Mouse (Mus musculus) hindbrain, embryonic 12.5 days (tissue): Measurements from ENCODE around the gene Dhx32. TPM values are rescaled to one million over a fixed set of nuclear protein-coding genes. Genes with fewer than 3 reads are reported as not detected.

Source experiments
- ATAC-seq: fragments of 200-750 bp; cut with Nextera tagmentation; 2 replicates; pipeline ENCODE4 v1.8.0; 2017; ENCODE audit warnings: moderate TSS enrichment; ENCODE audit not compliant: low FRiP score
- H3K27ac ChIP-seq: fragments of 300-500 bp; sonication (generic); 2 replicates; pipeline ENCODE4 v1.5.1; 2016; ENCODE audit warnings: mild to moderate bottlenecking
- H3K27me3 ChIP-seq: fragments of 300-500 bp; sonication (generic); 2 replicates; pipeline ENCODE4 v1.6.1; 2016; ENCODE audit warnings: mild to moderate bottlenecking
- H3K36me3 ChIP-seq: fragments of 300-500 bp; sonication (generic); 2 replicates; pipeline ENCODE4 v1.6.1; 2016; ENCODE audit warnings: mild to moderate bottlenecking
- H3K4me1 ChIP-seq: fragments of 300-500 bp; sonication (generic); 2 replicates; pipeline ENCODE4 v1.6.1; 2016
- H3K4me2 ChIP-seq: fragments of 300-500 bp; sonication (generic); replicated peaks from 2 replicates; pipeline ENCODE4 v1.6.1; 2016; ENCODE audit warnings: mild to moderate bottlenecking
- H3K4me3 ChIP-seq: fragments of 300-500 bp; sonication (generic); 2 replicates; pipeline ENCODE4 v1.5.1; 2016; ENCODE audit warnings: mild to moderate bottlenecking
- H3K9ac ChIP-seq: fragments of 300-500 bp; sonication (generic); 2 replicates; pipeline ENCODE4 v1.6.1; 2016; ENCODE audit warnings: mild to moderate bottlenecking, moderate library complexity
- H3K9me3 ChIP-seq: fragments of 300-500 bp; sonication (generic); replicated peaks from 2 replicates; pipeline ENCODE4 v1.6.1; 2016; ENCODE audit warnings: mild to moderate bottlenecking
- WGBS: fragments of 180-500 bp; shearing (Covaris S2); methylation state at CpG from one replicate; pipeline ENCODE4 v1.1.7; 2016; 5-methylcytosine and 5-hydroxymethylcytosine counted together
- polyA plus RNA-seq: library from polyadenylated mRNA; unstranded; fragments of >200 nt; fragmentation: Nextera tagmentation; extraction: Ambion mirVana; gene quantifications from 2 replicates; pipeline ENCODE4 v1.2.1, GENCODE M21; 2016

Dhx32 gene
- polyA plus RNA-seq, 1 experiment from 2014 or later, result 33.0 TPM

DNA sequence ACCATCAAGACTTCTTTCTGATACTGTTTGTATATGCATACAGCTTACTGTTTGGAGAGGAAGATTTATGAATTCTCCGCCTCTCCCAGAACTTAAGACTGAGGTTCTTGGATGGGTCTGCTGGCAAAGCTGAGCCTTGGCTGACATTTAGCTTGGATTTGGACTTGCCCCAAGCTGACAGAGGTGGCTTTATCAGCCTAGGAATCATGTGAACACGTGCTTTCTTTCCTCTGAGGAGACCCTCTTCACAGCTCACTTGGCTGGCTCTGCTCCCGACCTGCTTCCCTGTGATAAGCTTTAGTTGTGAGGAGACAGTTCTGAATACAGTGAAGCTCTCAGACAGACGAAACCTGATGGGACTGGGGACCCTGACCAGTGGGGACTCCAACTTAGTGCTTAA lies 38.9 kb downstream of the Dhx32 start:
- H3K9me3 ChIP-seq, result no peaks in the 10 kb centered on the region
- peaks cover 34% of the 10 kb centered on the region for H3K36me3 ChIP-seq
- no peak overlapping the region for H3K4me3 ChIP-seq
- no peak overlapping the region for H3K9ac ChIP-seq
- no peaks in the 10 kb centered on the region for H3K4me1 ChIP-seq
- H3K4me2 ChIP-seq, result no peak overlapping the region
- no peaks in the 10 kb centered on the region for H3K27me3 ChIP-seq
- 81% methylated on average over 4 of the region's 4 CpGs for WGBS
- ATAC-seq, result no peak
- no peak overlapping the region for H3K27ac ChIP-seq

DNA sequence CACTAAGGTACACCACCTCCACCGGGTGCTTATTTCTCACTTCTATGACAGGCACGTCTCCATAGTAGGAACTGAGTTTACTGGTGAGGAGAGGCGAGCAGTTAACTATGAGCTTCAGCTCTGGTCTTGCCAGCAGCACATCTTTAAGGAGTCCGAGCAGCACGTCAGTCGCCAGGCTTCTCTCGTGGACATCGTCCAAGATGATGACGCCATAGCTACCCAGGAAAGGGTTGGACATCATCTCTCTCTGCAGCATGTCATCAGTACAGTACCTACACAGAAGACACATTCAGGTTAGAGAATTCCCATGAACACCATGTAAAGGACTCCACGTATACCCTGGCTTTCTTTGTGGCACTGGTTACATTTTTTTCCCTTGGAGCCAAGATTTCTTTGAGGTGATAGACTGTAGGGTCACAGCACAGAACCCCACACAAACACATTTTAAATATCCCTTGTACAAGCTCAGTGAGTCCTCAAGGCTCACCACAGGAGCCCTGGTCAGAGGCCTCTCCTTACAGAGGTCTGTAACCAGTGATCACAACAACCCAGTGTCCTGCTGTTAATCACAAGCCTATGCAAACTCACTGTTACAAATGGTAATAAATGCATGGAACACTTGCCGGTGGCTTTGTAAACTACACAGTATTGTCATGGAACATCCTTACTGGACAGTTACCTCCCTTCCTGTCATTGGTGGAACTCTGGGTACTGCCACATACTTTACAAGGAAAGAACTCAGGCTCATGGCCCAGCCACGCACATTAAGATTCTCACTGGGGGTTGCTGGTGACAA lies 39.8 kb downstream of the Dhx32 start:
- 91% methylated on average over 12 of the region's 12 CpGs for WGBS
- no peak for ATAC-seq

GRCm38 (mm10) chr7:133740558-133740957 lies 42.0 kb downstream of the Dhx32 start:
- ATAC-seq, result no peak
- Histone ChIP-seq H3K9me3 (no peaks in the 10 kb centered on the region), H3K27ac (no peak overlapping the region), H3K4me1 (no peaks in the 10 kb centered on the region), H3K9ac (no peak overlapping the region), H3K27me3 (no peaks in the 10 kb centered on the region), H3K4me3 (no peak overlapping the region), H3K36me3 (peaks cover 28% of the 10 kb centered on the region), H3K4me2 (no peak overlapping the region)
- 95% methylated on average over 7 of the region's 7 CpGs for WGBS

More for the DNA sequence above, 39.8 kb downstream of the Dhx32 start:
- Histone ChIP-seq H3K9me3 (no peaks in the 10 kb centered on the region), H3K4me1 (no peaks in the 10 kb centered on the region), H3K27ac (no peak overlapping the region), H3K9ac (no peak overlapping the region), H3K4me3 (no peak overlapping the region), H3K36me3 (peaks cover 28% of the 10 kb centered on the region), H3K4me2 (no peak overlapping the region), H3K27me3 (no peaks in the 10 kb centered on the region)

DNA sequence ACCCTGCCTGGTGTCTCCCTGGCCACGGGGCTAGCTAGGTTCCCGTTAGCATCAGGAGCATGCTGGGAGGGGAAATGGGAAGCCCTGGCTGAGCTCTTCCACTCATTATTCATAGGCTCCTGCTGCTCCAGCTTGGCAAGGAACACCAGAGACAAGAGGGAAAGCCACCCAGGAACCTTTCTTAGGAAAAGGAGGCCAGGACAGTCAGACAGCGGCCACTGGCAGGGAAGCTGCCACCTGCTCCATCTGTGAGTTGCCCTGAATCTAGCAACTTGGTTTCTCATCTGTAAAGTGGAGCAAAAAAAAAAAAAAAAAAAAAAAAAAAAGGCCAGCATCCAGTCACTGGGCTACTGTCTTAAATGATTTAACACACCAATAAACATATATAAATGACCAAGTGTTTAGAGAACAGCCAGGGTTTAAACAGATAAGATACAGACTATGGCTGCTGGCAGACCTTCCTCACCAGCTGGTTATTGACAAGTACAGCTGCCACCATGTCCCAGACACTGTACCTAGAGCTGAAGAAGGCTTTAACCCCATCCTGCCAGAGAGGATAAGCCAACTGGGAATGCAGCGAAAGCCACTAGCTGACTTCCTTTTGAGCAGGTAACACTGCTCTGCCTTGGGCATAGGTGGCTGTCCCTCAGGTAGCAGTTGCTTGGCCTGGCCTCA lies 50.4 kb downstream of the Dhx32 start:
- no peak for ATAC-seq
- no peaks in the 10 kb centered on the region for H3K27me3 ChIP-seq
- 77% methylated on average over 4 of the region's 4 CpGs for WGBS
- no peak overlapping the region for H3K4me2 ChIP-seq
- peaks cover 17% of the 10 kb centered on the region; the same call in 1 of the 2 replicates for H3K36me3 ChIP-seq
- H3K27ac ChIP-seq, result no peak overlapping the region
- H3K4me1 ChIP-seq, result no peaks in the 10 kb centered on the region
- H3K4me3 ChIP-seq, result no peak overlapping the region
- H3K9ac ChIP-seq, result no peak overlapping the region
- H3K9me3 ChIP-seq, result no peaks in the 10 kb centered on the region

DNA sequence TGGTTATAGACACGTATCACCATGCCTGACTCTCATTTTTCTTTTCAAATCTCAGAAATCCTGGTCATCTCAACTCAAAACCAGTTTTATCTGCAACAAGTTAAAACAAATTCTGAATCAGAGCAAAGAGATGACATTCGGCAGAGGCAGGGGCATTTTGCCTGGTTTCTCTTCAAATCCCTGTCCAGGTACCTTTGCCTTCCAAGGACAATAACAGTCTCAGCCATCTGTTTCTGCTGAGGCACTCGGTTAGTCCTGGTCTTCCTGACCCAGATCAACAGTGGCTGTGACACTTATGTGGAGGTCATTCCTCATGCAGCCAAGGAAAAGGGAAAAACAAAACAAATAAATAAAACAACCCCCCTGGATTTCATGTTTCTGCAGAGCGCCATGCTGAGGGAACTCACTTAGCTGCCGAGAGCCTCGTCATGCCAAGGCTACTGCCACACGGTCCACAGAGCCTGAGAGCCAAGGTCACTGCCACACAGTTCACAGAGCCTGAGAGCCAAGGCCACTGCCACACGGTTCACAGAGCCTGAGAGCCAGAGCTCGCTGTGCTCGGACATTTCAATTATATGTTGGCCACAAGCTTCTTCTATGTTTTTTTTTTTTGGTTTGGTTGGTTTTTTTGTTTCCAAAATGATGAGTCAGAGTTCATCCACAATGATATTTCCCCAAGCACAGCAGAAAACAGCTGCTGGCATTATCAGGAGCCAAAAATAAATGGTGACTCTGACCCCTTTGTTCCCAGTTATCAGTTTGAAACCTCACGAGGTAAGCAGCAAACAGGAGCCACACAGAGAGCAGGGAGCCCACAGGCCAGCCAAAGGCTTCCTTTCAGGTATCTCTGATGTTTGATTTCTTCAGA lies 52.0 kb downstream of the Dhx32 start:
- Histone ChIP-seq H3K9ac (no peak overlapping the region), H3K4me3 (no peak overlapping the region), H3K4me1 (no peaks in the 10 kb centered on the region), H3K36me3 (peaks cover 17% of the 10 kb centered on the region; the same call in 1 of the 2 replicates), H3K27me3 (no peaks in the 10 kb centered on the region), H3K9me3 (no peaks in the 10 kb centered on the region), H3K4me2 (no peak overlapping the region), H3K27ac (no peak overlapping the region)
- WGBS, result 87% methylated on average over 11 of the region's 11 CpGs
- ATAC-seq, result no peak

GRCm38 (mm10) chr7:133729351-133729750 lies 53.2 kb downstream of the Dhx32 start:
- Histone ChIP-seq H3K4me2 (no peak overlapping the region), H3K27ac (no peak overlapping the region), H3K9me3 (no peaks in the 10 kb centered on the region), H3K27me3 (no peaks in the 10 kb centered on the region), H3K9ac (no peak overlapping the region), H3K4me3 (no peak overlapping the region), H3K4me1 (no peaks in the 10 kb centered on the region), H3K36me3 (peaks cover 26% of the 10 kb centered on the region)
- WGBS, result 80% methylated on average over 5 of the region's 5 CpGs
- no peak for ATAC-seq

- H3K27me3 ChIP-seq, result no peaks in the 10 kb centered on the region
- no peak overlapping the region for H3K9ac ChIP-seq
- no peaks in the 10 kb centered on the region for H3K4me1 ChIP-seq
- no peak overlapping the region for H3K4me3 ChIP-seq
- no peak overlapping the region for H3K4me2 ChIP-seq
- H3K27ac ChIP-seq, result no peak overlapping the region
- ATAC-seq, result no peak
- H3K36me3 ChIP-seq, result peaks cover 30% of the 10 kb centered on the region
- H3K9me3 ChIP-seq, result no peaks in the 10 kb centered on the region
- WGBS, result 90% methylated on average over 6 of the region's 6 CpGs
These were observed 55.5 kb downstream of the Dhx32 start for GRCm38 (mm10) chr7:133727027-133727426.

- no peak overlapping the region for H3K4me2 ChIP-seq
- no peak overlapping the region for H3K9ac ChIP-seq
- H3K27ac ChIP-seq, result no peak overlapping the region
- no peaks in the 10 kb centered on the region for H3K4me1 ChIP-seq
- 86% methylated on average over 10 of the region's 10 CpGs for WGBS
- no peak for ATAC-seq
- no peaks in the 10 kb centered on the region for H3K9me3 ChIP-seq
- H3K36me3 ChIP-seq, result peaks cover 43% of the 10 kb centered on the region
- H3K4me3 ChIP-seq, result no peak overlapping the region
- no peaks in the 10 kb centered on the region for H3K27me3 ChIP-seq
These were observed 57.0 kb downstream of the Dhx32 start for GRCm38 (mm10) chr7:133725571-133725970.

DNA sequence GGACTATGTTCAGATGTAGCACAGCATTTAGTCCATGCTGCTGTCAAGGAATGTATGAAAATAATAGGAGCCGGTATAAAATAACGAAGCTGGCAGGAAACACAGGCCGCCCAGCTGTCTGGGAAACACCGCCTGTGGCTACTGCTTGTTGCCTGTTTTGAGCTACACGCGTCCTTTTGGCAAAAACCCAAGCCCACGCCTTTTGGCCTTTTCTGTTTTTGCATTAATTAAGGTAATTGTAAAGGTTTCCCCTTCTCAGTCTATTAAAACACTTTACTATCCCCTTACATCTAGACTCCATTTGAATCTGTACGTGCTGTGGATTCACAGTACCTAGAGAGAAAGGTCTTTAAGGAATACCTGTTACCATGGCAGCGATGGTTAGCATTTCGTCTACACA lies 57.7 kb downstream of the Dhx32 start:
- no peak overlapping the region for H3K4me3 ChIP-seq
- H3K4me2 ChIP-seq, result no peak overlapping the region
- no peak overlapping the region for H3K27ac ChIP-seq
- no peaks in the 10 kb centered on the region for H3K27me3 ChIP-seq
- ATAC-seq, result no peak
- WGBS, result 85% methylated on average over 10 of the region's 10 CpGs
- peaks cover 50% of the 10 kb centered on the region for H3K36me3 ChIP-seq
- H3K9ac ChIP-seq, result no peak overlapping the region
- H3K9me3 ChIP-seq, result no peaks in the 10 kb centered on the region
- H3K4me1 ChIP-seq, result no peaks in the 10 kb centered on the region

GRCm38 (mm10) chr7:133720616-133721015 lies 61.9 kb downstream of the Dhx32 start:
- Histone ChIP-seq H3K27me3 (no peaks in the 10 kb centered on the region), H3K9me3 (no peaks in the 10 kb centered on the region), H3K9ac (no peak overlapping the region), H3K4me2 (no peak overlapping the region), H3K36me3 (peaks cover 93% of the 10 kb centered on the region), H3K4me3 (no peak overlapping the region), H3K27ac (no peak overlapping the region), H3K4me1 (no peaks in the 10 kb centered on the region)
- 89% methylated on average over 11 of the region's 11 CpGs for WGBS
- ATAC-seq, result no peak

DNA sequence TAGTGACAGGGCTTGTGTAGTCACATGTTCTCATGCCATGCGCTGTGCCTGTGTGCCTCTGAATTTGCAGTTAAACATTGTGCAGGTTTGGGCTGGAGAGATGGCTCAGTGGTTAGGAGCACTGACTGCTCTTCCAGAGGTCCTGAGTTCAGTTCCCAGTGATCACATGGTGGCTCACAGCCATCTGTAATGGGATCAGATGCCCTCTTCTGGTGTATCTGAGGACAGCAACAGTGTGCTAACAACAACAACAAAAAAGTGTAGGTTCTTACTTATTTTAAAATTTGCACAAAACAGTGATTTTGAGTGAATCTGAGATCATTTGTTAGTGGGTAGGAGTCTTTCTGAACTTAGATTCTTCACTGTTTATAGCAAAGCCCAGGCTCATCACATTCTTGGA lies 63.9 kb downstream of the Dhx32 start:
- H3K4me1 ChIP-seq, result no peaks in the 10 kb centered on the region
- ATAC-seq, result no peak
- peaks cover 95% of the 10 kb centered on the region for H3K36me3 ChIP-seq
- H3K4me3 ChIP-seq, result no peak overlapping the region
- WGBS, result 88% methylated on average over 1 of the region's 1 CpGs
- no peak overlapping the region for H3K9ac ChIP-seq
- H3K4me2 ChIP-seq, result no peak overlapping the region
- no peaks in the 10 kb centered on the region for H3K27me3 ChIP-seq
- H3K27ac ChIP-seq, result no peak overlapping the region
- no peaks in the 10 kb centered on the region for H3K9me3 ChIP-seq

DNA sequence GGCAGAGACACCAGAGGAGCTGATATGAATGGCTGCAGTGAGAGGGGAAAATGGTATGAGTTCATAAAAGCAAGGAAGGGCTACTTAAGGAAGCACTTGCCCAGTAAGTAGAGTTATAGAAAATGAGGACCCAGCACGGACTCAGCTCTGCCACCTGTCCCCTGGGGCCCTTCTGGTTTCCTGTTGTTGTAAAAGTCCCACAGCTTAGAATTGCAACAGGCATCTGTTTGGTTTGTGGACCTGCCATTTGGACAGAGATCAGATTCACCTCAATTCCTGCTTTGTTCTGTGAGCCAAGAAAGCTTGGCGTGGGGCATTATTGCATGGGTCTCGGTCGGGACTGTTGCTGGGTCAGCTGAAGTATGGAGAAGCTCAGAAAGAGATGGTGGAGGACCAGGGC lies 67.1 kb downstream of the Dhx32 start:
- no peaks in the 10 kb centered on the region for H3K4me1 ChIP-seq
- no peaks in the 10 kb centered on the region for H3K9me3 ChIP-seq
- no peak overlapping the region for H3K9ac ChIP-seq
- no peak overlapping the region for H3K4me2 ChIP-seq
- H3K36me3 ChIP-seq, result peaks cover 82% of the 10 kb centered on the region
- no peak overlapping the region for H3K27ac ChIP-seq
- H3K4me3 ChIP-seq, result no peak overlapping the region
- no peaks in the 10 kb centered on the region for H3K27me3 ChIP-seq
- ATAC-seq, result no peak
- 92% methylated on average over 4 of the region's 4 CpGs for WGBS
